Mouse (Mus musculus): ENCODE data around the gene Ccnd1.

- TF ChIP-seq CTCF (IDR thresholded peaks at IDR 0.05; ENCODE audit: low read depth) (no peak), EP300 (IDR thresholded peaks at IDR 0.05; ENCODE audit: low read depth) (no peak)
These were observed 56.6 kb downstream of the Ccnd1 start for GRCm38 (mm10) chr7:144883106-144883505.
